Mouse (Mus musculus) frontal cortex, postnatal 36 days (tissue): ENCODE results near the gene Dnajc8.
"Not testable (repeated sequence)": the region's sequence is repeated elsewhere in the genome, so short reads cannot be mapped to it uniquely, and the experiment has no call there.

Experiments used
- DNase-seq, 2 experiments: peaks; one replicate each; pipeline ENCODE4 v3.0.0; 2022; ENCODE audit warnings: low spot score in 2 of 2

Dnajc8 gene

DNA sequence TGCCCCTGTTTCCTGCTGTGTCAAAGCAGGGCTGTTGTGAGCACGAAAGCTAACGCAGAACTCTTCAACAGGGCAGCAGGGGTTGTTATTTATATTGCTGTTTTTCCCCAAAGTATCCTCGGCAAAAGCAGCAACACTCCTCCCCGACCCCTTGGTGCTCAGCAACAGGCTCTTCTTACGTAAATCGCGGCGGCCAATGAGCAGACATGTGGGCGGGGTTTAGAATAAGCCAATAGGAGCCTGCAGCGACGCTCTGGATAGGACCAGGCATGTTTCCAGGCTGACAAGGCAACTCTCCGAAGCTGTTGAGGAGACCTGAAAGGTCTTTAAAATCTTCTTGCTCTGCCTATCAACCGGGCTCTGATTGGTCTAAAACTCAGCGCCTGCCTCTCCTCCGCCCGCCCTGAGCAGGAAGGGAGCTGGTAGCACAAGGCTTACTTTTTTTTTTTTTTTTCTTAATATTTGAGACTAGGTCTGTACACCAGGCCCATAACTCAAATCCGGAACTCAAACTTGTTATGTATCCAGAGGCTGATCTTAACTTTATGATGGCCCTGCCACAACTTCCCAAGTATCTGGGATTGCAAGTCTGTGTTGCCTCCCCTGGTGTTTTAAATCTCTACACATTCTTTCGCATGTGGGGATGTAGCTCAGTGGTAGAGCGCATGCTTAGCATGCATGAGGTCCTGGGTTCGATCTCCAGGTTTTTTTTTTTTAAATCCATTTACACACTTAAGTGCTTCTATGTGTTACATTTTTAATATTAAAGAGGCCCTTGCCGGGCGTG, 19.8 kb upstream of the Dnajc8 start:
- peak; percentile 85 to 93 for DNase-seq

DNA sequence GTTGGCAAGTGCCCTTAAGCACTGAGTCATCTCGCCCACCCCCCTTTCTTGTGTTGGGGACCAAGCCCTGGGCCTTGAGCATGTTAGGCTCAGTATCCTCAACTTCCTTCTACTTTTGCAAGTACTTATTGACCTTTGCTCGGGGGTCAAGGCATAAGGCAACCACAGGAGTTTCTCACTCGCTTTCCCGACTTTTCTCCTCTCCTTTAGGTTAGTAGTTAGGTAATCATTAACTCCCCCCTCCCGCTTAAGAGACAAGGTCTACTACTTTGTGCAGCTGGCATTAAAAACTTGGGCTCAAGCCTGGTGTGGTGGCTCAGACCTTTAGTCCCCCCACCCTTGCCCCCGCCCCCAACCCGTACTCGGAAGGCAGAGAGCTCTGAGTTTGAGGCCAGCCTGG, 17.3 kb upstream of the Dnajc8 start:
- no peak for DNase-seq

DNA sequence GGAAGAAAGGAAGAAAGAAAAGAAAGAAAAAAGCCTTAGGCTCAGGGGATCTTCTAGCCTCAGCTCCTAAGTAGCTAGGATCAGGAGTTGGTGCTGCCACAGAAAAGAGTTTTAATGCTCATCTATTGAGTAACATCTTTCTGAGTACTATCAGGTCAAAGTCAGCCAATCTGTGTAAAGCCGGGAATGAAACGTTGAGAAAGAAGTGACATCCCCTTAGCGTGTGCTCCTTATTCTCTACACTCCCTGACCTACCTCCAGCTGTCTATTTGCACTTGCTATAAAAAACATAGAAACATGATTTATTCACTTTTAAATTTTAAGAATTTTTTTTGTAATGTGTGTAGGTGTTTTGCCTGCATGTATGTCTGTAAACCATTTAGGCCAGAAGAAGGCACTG, 16.2 kb upstream of the Dnajc8 start:
- DNase-seq: no peak

DNA sequence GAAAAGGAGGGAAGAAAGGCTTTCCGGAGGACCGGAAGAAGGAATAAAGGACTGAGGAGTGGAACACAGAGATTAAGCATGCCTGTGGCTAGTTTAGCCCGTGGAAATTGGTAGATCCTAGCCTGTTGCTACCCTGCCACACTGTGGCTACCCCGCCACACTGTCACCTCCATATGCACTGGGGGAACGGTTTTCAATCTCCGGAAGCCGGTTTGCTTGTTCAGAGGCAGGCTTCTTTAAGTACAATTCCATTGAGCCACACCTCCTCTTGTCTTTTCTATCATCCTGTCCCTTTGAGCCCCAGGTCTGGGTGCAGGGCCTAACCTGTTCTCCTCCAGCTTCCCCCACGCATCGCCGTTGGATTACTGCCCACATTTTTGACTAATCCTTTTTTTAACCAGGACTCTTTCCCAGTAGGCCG, 11.0 kb upstream of the Dnajc8 start:
- DNase-seq: no peak

DNA sequence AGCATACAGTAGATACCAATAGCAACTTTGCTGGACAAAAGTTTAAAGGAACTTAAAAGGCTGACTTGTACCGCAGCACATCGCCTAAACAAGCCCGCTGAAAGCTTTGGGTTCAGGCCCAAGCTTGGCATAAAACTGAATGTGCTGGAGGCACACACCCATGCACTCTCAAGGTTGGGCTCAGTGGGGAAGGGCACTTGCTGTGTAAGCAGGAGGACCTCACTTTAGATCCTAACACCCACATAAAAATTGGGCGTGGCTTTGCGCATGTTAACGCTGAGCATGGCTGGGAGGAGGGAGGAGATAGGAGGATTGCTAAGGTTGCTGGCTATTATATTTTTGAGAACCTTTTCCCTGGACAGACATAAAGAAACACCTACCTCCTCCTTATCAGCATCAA, 10.5 kb upstream of the Dnajc8 start:
- DNase-seq: no peak

DNA sequence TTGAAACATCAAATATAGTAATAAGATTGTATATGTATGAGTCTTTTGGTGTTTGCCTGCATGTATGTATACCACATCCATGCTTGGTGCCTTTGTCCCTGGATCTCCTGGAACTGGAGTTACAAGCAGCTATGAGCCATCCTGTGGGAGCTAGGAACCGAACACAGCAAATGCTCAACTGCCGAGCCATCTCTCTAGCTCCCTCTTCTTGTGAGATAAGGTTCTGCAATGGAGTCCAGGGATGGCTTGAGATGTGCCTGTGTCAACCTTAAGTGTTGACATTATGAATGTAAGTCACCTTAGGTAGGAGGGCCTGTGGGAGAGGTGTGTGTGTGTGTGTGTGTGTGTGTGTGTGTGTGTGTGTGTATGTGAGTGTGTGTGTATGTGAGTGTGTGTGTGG, 8.7 kb upstream of the Dnajc8 start:
- DNase-seq: no peak

DNA sequence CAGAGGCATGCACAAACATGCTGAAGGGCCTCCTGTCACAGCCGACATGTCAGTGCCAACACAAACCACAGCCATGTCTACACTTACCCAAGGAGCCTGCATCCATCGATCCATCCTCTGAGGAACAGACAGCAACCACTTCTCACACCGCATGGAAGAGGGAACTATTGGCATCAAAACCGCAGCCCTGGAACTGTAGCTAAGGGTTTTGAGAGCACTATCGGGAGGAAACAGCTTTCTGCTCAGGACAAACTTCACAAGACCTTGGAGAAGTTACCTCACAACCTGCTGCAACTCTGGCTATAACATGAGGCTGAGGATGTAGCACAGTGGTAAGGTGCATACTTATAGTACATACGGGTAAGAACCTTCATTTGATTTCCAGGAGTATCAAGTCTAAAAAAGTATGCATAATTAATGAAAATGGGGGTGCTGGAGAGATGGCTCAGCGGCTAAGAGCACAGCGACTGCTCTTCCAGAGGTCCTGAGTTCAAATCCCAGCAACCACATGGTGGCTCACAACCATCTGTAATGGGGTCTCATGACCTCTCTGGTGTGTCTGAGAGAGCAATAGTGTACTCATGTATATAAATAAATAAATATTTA, 7.3 kb upstream of the Dnajc8 start:
- DNase-seq: no peak

GRCm38 (mm10) chr4:132529344-132529743, 6.0 kb upstream of the Dnajc8 start:
- DNase-seq: no peak

- DNase-seq: no peak
These were observed 5.1 kb upstream of the Dnajc8 start for GRCm38 (mm10) chr4:132530033-132530804.

DNA sequence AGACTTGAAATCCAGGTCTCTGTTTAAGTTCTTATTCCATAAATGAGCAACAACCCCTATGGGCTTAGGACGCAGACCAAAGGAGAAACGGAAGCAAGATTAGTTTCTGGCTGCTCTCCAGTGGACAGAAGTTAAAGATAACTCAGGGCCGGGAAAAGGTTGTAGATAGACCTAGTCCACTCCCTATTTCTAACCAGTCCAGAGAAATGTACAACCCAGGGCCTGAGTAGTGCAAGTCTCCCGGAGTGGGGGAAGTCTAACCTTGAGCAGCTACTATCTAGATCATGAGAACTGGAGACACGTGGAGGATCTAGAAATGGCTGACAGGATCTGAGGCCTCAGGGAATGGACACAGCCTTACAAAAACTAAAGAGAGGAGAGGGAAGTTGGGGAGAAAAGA, 2.9 kb upstream of the Dnajc8 start:
- peak; percentile 33 to 37 for DNase-seq

DNA sequence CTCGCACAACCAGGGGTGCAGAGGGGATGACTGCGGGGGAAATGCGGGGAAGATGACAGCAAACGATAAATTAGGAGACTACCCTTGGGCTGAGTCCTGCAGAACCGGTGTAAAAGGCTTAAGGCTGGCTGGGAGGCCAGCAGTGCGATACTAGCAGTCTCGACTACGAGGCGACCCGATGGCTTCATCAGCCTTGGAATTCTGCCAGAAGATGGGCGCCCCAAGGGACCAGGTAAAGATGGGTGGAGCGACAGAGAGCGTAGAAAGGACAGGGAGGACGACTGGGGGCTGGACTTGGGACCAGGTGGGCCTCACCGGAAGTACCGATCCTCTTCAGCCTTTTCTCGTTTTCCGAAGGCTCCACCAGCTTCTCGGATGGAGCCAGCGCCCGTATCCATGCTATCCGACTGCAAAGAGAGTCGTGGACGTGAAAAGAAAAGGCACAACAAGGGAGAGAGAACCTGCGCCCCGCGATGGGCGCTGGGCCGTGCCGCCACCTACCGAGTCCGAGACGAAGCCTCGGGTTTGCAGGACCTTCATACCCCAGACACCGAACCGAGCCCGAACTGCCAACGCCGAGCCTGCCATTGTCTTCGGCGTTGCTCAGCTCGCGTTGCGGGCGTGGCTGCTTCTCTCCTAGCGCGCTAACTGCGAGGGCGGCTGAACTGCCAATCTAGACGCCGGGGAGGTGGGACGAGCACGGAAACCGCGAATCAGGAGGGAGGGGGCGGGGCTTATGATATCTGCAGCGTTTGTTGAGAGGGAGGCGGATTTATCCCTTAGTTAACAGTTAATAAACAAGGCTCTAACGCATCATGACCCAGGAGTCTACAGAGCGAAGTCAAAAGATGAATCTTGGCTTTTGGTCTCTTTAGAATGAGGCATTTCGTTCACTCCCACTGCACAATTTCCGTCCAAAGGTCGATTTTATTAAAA, 2.1 kb upstream of the Dnajc8 start, which contains the start of gene Atpif1:
Atpif1 (minus strand) TSS at position 679 of the 936 bp plus-strand sequence.
- peak; percentile 80 to 86 for DNase-seq

- no peak for DNase-seq
These were observed 4.1 kb downstream of the Dnajc8 start for GRCm38 (mm10) chr4:132539481-132539880.

GRCm38 (mm10) chr4:132541413-132541812, 6.1 kb downstream of the Dnajc8 start:
- DNase-seq: no peak

GRCm38 (mm10) chr4:132542724-132543123, 7.4 kb downstream of the Dnajc8 start:
- DNase-seq: peak; percentile 28 to 37

DNA sequence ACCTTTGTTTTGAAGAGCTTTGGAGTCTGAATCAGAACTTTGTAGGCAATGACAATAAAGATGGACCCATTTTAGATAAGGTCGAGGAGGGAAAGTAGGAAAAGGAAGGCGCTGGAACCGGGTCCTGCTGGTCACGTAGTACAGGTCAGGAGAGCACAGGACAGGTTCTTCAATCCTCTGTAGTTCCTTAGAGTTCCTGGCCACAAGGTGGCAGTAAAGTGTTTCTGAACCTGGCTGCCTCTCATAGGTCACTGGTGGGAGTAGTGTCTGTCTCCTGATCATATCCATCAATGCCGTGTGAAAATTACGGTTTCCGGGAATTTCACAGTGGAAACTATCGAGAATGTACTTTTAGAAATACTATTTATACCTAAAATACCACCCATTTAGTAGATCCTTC, 10.5 kb downstream of the Dnajc8 start:
- DNase-seq: peak; percentile 43 to 69

DNA sequence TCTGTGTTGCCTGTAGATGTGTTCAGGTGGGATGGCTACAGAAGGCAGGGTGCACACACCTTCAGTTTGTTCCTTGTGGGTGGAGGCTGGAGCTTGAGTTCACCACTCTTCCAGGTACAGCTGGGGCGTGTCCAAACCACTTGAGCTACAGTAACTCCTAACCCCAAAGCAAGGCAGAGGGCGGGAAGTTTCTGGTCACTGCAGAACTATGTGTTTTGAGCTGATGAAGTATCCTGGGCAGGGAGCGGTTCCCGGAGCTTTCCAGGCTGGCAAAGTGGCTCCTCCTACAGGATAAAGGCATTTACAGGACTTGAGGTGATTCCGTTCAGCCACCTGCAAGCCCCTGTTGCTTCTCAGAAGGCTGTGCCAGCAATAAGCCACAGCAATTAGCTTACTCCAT, 18.9 kb downstream of the Dnajc8 start:
- DNase-seq: no peak

DNA sequence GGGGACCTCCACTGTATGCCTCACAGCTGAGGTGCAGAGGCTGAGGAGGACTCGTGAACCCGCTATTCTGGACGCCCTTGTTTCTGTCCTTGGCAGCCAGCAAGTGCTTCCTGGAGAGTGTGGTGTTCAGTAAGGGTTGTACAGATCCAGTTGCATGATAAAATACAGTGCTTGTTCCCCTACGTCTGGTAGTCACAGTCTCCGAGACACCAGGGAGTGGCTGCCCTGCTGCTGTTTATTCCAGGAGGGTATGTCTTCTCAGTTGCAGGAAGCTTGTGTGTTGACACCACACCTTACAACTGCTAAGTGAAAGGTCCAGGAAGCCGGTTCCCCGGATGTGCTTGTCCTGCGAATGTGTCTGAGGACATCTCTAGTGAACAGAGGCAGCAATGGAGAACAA, 19.3 kb downstream of the Dnajc8 start:
- DNase-seq: no peak

- not testable (repeated sequence) for DNase-seq
These were observed 20.2 kb downstream of the Dnajc8 start for GRCm38 (mm10) chr4:132555550-132555949.

GRCm38 (mm10) chr4:132563261-132563660, 27.9 kb downstream of the Dnajc8 start:
- DNase-seq: no peak

DNA sequence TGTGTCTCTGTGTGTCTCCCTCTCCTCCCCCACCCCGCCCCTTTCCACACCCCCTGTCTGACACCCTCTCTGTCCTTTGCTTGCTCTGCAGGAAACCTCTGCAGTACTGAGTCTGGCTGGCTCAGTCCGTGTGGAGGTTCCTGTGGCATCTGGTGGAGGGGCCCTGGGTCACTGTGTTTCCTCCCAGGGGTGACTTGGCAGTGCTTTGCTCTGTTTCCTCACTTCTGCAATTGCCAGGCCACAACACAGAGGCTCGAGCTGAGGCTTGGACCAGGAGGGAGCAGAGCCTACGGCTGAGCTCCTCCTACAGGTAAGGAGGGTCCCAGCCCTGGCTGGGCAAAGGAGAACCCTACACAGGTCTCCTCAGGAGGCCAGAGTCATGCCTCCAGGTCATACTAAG, 28.6 kb downstream of the Dnajc8 start, which contains the start of gene Ptafr:
Ptafr (plus strand) TSS at position 103 of the 400 bp plus-strand sequence.
- DNase-seq: no peak

DNA sequence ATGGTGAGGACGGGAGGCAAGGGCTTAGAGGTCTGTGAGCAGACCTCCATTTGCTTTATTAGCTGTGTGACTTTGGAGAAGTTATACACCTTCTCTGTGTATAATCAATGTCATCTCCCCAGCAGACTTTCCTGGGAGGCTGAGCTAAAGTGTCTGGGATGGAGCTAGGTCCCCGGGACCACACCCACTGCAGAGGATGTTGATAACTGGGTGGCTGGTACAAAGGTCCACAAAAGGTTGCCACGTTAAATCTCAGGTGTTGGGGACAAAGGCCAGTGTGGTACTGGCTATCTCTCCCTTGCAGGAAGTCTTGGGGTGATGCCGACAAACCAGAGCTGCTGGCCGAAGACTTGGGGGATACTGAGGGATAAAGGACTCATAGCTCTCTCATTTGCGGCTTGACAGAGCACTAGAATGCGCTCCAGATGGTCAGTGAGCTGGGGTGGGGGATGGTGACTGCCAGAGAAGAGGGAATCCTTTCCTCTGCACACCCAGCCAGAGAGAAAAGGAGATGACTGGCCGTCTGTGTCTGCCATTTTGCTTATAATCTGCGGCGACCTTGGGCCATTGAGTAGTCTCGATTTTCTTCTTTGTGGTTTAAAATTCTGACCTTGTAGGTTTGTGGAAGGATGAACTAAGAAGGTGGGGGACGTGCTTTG, 29.9 kb downstream of the Dnajc8 start:
- DNase-seq: peak in 1 of 2 experiments; percentile 29
